Mouse (Mus musculus) monocyte, adult 59 days (primary cell): ENCODE results near the gene Tpm3. TPM values are rescaled to one million over a fixed set of nuclear protein-coding genes. Genes with fewer than 3 reads are reported as not detected.

ENCODE experiments used
- total RNA-seq, 2 experiments: library from RNA; stranded (reverse); gene quantifications; one replicate each; pipeline ENCODE4 v1.2.4; 2023

Gene Tpm3
- total RNA-seq: 100 to 1,000 TPM; 594 to 595 TPM

DNA sequence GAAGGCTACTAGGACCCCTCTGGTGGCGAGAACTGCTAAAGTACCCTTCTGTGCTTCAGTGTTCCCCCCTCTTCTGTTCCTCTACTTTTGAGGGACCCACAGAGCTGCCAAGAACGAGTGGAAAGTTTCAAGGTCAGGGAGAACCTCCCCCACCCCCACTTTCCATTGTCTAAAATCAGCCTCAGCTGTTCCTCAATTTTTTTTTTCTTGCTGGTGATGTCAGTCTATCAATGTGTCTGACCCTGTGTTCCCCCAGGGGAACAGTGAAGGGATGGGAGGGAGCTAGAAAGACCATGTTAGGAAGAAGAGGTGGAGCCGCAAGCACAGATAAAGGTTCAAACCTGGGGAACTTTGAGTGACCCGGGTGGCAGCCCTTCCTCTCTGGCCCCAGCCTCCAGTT lies at the start of gene Tpm3:
TSS of gene Tpm3 (plus strand) at position 356 of the 400 bp plus-strand sequence.

DNA sequence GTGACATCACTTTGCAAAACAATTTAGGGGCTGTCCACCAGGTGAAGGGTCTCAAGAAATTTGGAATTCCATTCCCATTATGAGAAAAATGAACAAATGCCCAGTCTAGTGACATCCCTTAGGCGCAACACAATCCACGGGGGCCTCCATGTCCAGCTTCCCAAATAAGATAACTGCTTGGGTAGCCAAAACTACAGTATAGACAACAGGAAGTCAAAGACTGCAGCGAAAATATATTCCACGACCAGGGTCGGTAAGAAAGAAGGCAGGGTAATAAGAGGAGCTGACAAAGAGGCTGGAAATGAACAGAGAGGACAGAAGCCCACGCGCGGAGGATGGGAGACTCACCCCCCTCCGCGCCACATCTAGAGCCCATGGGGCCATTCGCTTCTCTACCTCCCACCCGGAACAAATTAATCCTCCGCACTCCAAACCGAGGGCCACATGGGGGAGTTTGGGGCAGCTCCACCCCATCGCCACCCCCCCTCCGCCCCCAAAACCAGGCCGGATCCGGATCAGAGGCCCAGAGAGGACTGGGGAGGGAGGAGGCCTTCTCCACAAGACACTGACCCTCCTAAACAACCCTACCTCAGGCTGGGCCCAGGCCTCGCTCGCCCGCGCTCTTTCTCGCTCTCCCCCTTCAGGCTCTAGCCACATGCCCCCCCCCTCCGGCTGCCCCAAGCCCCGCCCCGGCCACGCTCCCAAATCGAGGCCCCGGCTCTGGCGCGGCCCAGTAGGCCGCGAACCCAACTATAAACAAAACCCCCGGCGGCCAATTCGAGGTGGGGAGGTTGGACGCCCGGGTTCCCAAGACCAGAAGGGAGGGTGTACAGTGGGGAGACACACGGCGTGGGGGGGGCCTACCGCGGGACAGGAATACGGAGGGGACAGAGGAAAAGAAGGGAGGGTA lies 20.8 kb upstream of the Tpm3 start, which contains the start of gene 4933434E20Rik:
TSS of gene 4933434E20Rik (plus strand) at position 196 of the 910 bp plus-strand sequence.

DNA sequence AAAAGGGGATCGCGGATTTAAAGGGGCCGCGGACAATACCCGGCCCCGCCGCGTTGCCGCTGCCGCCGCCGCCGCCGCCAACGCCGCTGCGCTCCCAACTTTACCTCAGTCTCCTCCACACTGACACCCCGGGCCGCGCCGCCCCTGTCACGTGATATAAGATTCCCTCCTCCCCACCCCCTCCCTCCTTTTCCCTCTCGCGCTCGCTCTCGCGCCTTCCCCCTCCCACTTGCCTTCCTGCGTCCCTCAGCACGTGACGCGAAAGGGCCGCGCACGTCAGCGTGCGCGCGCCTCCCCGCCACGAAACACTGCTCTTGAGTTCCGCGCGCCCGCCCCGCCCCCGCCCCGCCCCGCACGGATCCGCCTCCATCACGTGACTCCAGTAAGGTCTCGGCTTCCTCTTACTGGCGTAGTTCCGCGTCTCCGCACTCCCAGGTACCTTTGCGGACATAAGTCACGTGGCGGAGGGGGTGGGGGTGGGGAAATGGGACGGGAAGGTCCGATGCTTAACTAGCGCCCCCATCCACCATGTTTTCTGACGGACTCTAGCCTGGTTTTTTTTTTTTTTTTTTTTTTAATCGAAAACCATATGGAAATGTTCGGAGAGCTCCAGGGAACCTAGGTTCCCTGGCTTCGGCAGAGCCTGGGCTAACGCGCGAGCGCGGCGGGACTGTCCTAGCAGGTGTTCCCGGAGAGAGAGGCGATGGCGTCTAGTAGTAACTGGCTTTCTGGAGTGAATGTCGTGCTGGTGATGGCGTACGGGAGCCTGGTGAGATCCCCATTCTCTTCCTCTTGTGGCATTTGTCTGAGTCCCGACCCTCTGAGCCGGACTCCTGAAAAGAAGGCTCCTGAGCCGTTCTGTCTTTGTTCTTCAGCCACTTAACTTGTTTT lies 19.9 kb upstream of the Tpm3 start, which contains the start of gene Ubap2l:
TSS of gene Ubap2l (minus strand) at position 278 of the 891 bp plus-strand sequence.

DNA sequence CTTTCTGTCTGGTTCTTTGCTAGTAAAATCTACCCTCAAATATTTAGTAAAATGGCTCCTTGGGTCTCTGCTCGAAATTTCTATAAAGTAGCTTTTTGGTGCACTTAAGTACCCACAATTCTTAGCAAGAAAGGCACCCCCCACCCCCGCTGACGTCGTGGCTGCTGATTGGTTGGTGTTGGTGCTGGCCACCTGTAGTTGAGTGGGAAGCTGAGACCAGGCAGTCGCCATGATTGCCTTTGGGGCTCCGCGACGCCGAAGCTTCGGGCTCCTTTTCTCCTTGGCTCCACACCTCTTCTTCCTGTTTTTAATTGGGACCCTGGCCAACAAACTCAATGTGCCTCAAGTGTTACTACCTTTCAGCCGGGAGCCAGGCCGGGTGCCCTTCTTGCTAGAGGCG lies 31.5 kb downstream of the Tpm3 start, which contains the start of gene Nup210l:
TSS of gene Nup210l (plus strand) at position 195 of the 400 bp plus-strand sequence.

Other genes starting within 250 kb of the Tpm3 start
- under 1 TPM in 1 of 2 experiments, not detected in 1; 0.13 TPM for gene She, start 241.3 kb upstream of the Tpm3 start, total RNA-seq
- gene Il6ra, start 159.5 kb upstream of the Tpm3 start, total RNA-seq: 100 to 1,000 TPM; 326 to 334 TPM
- gene Atp8b2, start 109.1 kb upstream of the Tpm3 start, total RNA-seq: 10 to 100 TPM; 39.7 to 43.8 TPM
- 10 to 100 TPM; 49.4 to 58.5 TPM for gene Hax1, start 73.9 kb upstream of the Tpm3 start, total RNA-seq
- 10 to 100 TPM; 60.3 to 68.3 TPM for gene 4933434E20Rik, start 21.0 kb upstream of the Tpm3 start, total RNA-seq
- 100 to 1,000 TPM; 200 to 228 TPM for gene Ubap2l, start 20.0 kb upstream of the Tpm3 start, total RNA-seq
- under 1 TPM; 0.61 to 0.63 TPM for gene Nup210l, start 31.5 kb downstream of the Tpm3 start, total RNA-seq
- gene Rps27, start 141.0 kb downstream of the Tpm3 start, total RNA-seq: 1,000 to 10,000 TPM; 4,171 to 4,463 TPM
- gene Rab13, start 141.0 kb downstream of the Tpm3 start, total RNA-seq: 1 to 10 TPM; 1.5 to 1.8 TPM
- 10 to 100 TPM; 58.2 to 59.8 TPM for gene Jtb, start 158.9 kb downstream of the Tpm3 start, total RNA-seq
- under 1 TPM in 1 of 2 experiments, not detected in 1; 0.49 TPM for gene Creb3l4, start 170.9 kb downstream of the Tpm3 start, total RNA-seq
- gene Slc39a1, start 175.5 kb downstream of the Tpm3 start, total RNA-seq: 10 to 100 TPM; 60.0 to 71.1 TPM
- 100 to 1,000 TPM in 1 of 2 experiments, 10 to 100 TPM in 1; 96.3 to 105 TPM for gene Crtc2, start 181.5 kb downstream of the Tpm3 start, total RNA-seq
- 100 to 1,000 TPM in 1 of 2 experiments, 10 to 100 TPM in 1; 95.5 to 103 TPM for gene Dennd4b, start 192.5 kb downstream of the Tpm3 start, total RNA-seq
- 10 to 100 TPM; 77.6 to 81.0 TPM for gene Gatad2b, start 220.5 kb downstream of the Tpm3 start, total RNA-seq